Mouse (Mus musculus) ovary, postnatal 14 days (tissue): Measurements from ENCODE around the gene Cyp2f2.

Experiments used
- DNase-seq: peaks from one replicate; pipeline ENCODE4 v3.0.0; 2022; ENCODE audit warnings: low spot score

Gene Cyp2f2

GRCm38 (mm10) chr7:27119676-27120075 is at the start of gene Cyp2f2:
TSS of gene Cyp2f2 (plus strand) at chr7:27119909.
- DNase-seq = no peak

GRCm38 (mm10) chr7:27078641-27079040 is 41.1 kb upstream of the Cyp2f2 start:
- no peak for DNase-seq

- DNase-seq = no peak
Measured at GRCm38 (mm10) chr7:27081625-27082024, 38.1 kb upstream of the Cyp2f2 start.

GRCm38 (mm10) chr7:27091039-27091438 is 28.7 kb upstream of the Cyp2f2 start:
- no peak for DNase-seq

GRCm38 (mm10) chr7:27092038-27092703 is 27.5 kb upstream of the Cyp2f2 start:
- DNase-seq = no peak

DNA sequence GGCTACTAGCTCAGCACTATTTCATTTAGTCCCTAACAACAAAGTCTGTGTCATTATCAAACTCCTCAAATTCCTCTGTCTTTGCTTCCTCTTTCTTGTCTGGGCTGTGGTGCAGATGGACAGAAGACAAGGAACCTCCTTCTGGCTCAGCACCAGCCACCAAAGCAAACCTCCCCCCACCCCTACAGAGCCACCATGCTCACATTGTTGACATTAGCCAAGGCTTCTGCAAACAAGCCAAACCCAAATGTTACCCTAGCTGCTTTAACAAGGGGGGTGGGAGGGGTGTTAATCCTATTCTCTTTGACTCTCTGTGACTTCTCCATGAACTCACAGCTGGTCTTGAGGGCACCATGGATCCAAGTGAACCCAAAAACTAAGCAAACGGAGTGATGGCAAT is 26.8 kb upstream of the Cyp2f2 start:
- DNase-seq = no peak

GRCm38 (mm10) chr7:27104882-27105281 is 14.8 kb upstream of the Cyp2f2 start:
- DNase-seq = no peak

- no peak for DNase-seq
Measured at GRCm38 (mm10) chr7:27110327-27110726, 9.4 kb upstream of the Cyp2f2 start.

DNA sequence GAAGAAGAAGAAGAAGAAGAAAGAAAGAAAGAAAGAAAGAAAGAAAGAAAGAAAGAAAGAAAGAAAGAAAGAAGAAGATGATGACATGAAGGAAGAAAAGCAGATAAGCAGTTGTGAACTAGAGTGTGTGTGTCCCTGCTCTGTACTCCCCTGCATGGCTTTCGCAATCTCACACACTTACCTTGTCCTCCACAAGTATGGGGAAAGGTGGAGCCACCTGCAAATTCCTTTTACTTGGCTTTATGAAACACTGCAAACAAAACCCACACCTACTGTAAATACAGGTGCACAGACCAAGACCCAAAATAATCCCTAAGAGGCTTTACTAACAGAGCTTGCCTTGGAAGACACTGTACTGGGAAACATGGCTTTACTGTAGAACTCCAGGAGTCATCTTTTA is 8.7 kb upstream of the Cyp2f2 start:
- no peak for DNase-seq

GRCm38 (mm10) chr7:27111987-27112386 is 7.7 kb upstream of the Cyp2f2 start:
- DNase-seq = no peak

DNA sequence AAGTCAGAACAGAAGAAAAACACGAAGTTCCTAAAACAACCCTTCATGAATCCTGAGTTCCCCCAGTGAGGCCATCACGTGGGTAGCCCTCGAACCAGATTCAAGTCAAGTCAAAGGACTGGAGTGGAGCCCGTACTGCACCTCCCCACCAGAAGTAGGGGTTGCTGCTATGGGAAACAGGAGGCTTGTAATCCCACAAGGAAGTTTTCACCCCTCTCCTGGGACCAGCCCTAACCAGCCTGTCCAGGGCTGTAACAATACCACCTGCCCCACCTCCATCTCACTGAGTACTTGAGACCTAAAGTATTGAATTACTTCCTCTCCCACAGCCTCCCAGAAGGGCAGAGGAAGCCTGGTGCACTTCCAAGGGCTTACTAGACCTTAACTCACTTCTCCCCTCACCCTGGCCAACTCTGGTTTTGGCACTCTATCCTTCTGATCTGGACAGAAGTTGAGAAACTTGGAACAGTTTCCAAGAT is 1.6 kb upstream of the Cyp2f2 start:
- peak; percentile 52 for DNase-seq

DNA sequence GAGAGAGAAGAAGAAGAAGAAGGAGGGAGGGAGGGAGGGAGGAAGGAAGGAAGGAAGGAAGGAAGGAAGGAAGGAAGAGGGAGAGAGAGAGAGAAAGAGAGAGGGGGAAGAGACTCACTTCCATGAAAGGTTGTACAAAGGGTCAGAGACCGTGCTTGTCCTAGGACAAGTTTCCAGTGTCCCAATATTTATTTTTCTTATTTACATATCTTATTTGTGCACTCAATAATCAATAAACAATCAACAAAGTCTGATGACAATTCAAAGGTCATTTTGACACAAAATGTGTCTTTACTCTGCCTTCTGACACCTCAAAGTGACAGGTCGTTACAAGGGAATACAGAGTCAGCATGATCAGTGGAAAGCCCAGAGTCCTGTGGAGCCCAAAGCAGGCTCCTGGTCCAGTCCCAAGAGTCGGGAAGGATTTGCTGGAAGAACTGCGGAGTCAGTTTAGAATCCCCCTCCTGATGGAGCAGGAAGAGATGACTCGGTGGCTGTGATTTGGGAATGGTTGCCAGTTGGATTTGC is 4.7 kb downstream of the Cyp2f2 start:
- DNase-seq = no peak

- no peak for DNase-seq
Measured at GRCm38 (mm10) chr7:27124969-27125368, 5.3 kb downstream of the Cyp2f2 start.

- DNase-seq = peak; percentile 43
Measured at GRCm38 (mm10) chr7:27128162-27128561, 8.5 kb downstream of the Cyp2f2 start.

DNA sequence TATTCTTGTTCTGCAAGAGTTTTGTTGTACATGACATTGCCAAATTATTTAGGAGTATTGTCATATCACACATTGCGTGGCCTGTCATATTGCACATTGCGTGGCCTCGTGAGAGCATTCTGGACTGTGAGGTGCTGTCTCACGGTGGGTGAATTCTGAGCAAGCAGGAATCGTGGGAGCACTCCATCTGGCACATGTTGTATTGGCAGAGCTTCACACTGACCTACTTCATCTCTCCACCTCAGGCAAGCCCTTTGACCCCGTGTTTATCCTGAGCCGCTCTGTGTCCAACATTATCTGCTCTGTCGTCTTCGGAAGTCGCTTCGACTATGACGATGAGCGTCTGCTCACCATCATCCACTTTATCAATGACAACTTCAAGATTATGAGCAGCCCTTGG is 9.2 kb downstream of the Cyp2f2 start:
- DNase-seq = no peak

DNA sequence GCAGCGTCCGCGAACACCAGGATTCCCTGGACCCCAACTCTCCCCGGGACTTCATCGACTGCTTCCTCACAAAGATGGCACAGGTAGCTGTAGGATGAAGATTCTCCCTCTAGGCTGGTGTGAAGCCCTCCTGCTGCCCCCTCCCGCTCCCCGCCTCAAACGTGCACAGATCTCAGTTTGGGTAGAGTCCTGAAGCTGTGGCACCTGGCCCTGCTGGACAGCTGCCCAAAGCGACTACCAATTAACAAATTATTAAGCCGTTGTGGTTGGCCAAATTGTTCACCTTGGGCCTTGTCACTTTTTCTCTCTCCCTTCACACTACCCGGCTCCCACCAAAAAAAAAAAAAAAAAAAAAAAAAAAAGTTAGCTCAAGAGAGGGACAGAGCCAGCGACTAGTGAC is 10.1 kb downstream of the Cyp2f2 start:
- DNase-seq = no peak

- no peak for DNase-seq
Measured at GRCm38 (mm10) chr7:27130521-27131370, 11.0 kb downstream of the Cyp2f2 start.

GRCm38 (mm10) chr7:27131387-27131786 is 11.7 kb downstream of the Cyp2f2 start:
- no peak for DNase-seq

- DNase-seq = peak; percentile 50
Measured at GRCm38 (mm10) chr7:27132588-27132987, 12.9 kb downstream of the Cyp2f2 start.

DNA sequence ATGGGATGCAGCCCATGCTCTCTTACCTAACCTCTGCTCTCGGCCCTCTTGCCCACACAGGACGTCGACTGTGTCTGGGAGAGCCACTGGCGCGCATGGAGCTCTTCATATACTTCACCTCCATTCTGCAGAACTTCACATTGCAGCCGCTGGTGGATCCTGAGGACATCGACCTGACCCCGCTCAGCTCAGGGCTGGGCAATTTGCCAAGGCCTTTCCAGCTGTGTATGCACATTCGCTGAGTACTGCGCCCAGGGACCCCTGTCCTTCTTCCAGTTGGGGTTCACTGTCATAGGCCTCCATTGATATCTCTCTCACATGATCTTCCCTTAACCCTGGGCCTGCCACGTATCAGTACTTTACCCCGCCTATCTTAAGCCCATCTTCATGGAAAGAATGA is 13.4 kb downstream of the Cyp2f2 start:
- DNase-seq = no peak

DNA sequence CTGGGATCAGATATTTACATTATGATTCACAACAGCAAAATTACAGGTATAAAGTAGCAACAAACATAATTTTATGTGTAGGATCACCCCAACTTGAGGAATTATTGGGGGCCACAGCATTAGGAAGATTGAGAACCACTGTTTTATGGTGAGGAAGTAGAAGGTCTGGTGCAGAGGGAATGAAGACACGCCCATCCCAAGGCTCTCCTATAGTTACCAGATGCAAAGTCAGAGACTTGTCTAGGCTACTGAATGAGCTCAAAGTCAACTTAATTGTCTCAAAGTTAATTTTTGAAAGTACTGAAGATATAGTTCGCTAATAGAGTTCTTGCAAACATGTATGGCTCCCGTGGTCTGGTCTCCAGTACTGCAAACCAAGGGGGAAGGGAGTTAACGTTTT is 14.0 kb downstream of the Cyp2f2 start:
- DNase-seq = no peak

GRCm38 (mm10) chr7:27136410-27136996 is 16.8 kb downstream of the Cyp2f2 start:
- DNase-seq = no peak
